Mouse (Mus musculus) CD4-positive helper T cell, adult 2 months (primary cell): ENCODE measurements around the gene Dock3.

Experiments
- DNase-seq: peaks from one replicate; pipeline ENCODE4 v3.0.0-alpha.2; 2012; ENCODE audit warnings: low read depth, missing footprints, low spot score

The Dock3 gene

DNA sequence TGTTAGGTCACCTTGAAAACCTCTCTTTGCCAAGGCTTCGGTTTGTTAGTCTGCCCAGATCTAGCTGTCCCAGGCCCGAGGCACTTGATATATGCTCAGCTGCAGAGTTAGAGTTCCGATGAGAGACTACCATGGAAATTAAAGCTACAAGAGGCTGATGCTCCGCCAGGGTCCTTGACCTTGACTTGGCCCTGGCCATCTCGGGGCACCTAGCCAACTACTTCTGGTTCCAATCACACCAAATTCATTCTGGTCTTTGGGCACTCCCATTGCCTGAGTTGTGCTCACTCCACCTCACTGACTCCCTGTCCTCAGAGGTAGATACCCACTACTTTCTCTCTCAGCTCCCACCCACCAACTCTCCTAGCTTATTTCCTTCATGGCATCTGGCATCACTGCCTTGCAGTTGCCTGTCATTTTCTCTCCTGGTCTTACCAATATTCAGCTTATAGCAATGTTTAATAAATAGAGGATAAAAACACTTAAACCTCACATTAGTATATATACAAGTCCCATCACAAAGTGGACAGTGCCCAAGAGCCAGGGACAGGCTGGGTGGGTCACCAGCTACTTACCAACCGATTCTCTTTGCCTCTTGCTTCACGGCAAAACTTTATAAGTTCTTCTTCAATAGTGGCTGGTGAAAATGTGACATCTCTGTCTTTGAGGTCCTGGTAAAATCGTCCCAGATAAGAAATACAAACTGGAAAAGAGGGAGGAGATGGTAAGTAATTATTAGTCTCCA is 341.0 kb downstream of the Dock3 start:
- DNase-seq: no peak

GRCm38 (mm10) chr9:106889321-106889720 is 342.4 kb downstream of the Dock3 start:
- no peak for DNase-seq

DNA sequence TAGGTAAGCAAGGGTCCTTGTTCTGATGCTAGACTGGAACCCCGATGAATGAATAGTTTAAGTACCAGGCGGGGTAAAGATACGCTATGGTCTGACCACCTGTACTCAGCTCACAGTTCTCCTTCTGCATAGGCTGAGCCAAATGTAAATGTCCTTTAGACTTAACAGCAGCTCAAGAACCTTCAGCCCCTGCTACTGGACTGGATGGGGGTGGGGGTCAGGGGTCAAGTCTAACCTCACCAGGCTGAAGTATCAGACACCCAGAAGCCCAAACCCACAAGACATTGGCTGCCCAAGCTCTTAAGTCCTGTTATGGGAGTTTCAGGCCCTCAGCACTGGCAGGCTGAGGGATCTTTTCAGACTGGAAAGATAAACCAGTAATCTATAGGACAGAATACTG is 343.4 kb downstream of the Dock3 start:
- no peak for DNase-seq

DNA sequence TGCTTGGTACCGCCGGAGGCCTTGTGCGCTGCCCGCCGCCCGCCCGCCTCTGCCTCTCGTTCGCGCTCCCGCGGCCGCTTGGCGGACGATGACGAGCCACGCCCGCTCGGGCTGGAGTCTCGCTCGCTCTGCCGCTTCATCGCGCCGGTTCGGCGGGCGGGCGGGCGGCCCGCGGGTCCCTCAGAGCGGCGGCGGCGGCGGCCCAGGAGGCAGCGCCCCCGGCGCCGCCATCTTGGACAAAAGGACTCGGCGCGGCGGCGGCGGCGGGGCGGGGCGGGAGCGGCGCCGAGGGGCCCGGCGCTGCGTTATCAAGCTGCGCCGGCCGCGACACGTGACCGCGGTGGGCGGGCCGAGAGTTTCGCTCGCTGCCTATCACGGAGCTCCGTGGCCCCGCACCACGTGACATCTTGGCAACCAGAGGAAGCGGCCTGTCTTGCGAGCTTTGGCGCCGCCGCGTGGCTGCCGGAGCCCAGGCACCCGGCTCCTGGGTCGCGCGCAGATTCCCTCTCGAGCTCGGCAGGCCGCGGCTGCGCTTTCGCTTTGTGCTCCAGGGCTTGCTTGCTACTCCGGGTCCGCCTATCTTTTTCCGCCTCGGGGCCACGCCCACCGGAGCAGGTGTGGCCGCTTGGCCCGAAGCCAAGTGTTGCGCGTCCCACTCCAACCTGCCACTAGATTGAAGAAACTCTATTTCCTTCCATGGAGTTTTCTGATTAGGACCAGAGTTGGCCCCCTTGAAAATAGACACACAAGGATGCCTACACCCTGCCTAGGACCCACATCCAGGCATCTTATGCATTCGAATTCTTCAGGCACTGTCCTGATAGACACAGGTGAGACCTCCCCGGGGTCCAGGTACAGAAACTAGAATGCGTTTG is 344.6 kb downstream of the Dock3 start, which contains the start of gene Rbm15b:
Rbm15b (minus strand) TSS at position 601 of the 875 bp plus-strand sequence.
- DNase-seq: peak; percentile 100

DNA sequence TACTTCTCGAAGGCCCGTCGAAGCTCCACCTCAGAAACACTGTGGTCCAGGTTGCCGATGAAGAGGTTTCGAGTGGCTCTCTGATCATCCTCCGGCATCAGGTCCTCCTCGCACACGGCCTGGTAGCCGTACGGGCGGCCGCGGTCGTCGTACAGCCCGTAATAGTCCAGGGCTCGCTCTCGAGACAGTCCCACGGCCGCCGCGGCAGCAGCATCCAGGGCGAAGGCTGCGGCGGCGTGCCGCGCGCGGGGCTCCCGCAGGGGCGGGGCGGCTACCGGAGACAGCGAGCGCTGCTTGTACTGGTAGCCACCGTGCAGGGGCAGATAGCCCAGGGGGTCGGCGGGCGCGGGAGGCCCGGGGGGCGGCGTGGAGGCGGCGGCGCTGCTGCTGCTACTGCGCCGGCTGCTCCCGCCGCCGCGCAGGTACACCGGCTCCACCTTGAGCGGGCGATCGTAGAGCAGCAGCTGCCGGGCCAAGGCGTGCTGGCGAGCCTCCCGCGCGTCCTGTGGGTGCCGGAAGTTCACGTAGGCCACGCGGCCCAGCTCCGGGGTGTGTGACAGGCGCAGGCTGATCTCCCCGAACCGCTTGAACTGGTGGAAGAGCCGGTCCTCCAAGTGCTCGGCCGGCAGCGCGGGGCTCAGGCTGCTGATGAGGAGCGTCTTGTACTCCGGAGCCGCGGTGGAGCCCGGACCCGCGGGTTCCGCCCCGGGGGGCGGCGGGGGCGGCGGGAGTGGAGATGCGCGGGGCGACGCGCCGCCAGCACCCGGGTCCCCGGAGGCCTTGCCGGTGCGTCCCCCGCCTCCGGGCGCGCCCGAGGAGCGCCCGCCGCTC is 345.6 kb downstream of the Dock3 start:
- peak; percentile 78 for DNase-seq

DNA sequence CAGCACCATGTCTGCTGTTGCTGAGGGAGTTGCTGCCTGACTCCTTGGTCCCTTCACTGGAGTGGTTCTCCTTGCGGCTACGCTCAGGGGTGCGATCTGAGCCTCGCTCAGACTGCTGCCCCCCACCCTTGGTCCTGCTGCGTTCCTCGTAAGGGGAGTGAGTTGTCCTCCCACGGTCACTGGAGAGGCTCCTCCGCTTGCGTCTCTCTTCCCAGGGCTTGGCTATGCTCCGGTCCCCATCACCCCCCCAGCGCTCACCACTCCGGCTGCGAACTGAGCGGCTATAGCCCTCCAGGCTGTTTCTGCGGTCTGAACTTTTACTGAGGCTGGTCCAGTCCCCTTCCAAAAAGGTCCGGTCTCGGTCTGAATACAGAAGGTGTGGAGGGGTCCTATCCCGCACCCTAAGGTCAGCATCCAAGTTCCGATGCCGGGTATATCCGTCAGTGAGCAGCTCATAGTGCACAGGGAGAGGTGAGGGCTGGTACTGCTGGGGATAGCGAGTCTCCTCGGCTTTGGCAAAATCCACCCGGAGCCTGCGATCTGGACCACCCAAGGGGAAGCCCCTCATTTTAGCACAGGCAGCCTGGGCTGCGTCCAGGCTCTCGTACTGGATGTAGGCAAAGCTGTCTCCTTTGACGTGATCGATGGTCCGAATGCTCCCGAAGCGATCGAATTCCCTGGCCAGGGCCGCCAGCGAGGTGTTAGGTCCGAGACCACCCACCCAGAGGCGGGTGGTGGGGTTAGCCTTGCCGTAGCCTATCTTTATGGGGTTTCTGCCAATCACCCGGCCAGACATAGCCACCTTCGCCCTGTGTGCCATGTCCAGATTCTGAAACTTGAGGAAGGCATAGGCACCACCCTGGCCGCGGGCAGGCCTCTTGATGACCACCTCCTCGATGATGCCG is 346.5 kb downstream of the Dock3 start:
- DNase-seq: no peak

GRCm38 (mm10) chr9:106884306-106884705 is 347.4 kb downstream of the Dock3 start:
- DNase-seq: no peak

DNA sequence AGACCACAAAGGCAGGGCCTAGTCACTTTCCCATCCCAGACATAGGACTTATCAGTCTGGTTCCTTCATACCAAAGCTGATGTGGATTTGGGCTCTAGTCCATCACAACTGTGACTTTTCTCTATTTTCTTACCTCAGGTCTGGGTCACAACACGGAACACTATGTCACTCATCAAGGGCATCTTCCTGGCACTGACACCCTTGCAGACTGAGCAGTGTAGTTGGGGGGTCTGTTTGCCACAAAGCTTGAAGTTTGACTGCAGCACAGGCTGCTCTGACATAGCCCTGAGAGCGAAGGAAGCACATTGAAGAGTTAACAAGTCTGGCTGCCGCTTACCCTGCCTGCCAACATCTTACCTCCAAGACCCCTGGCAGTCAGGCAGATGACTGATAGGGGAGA is 348.6 kb downstream of the Dock3 start:
- DNase-seq: no peak

GRCm38 (mm10) chr9:106882176-106882575 is 349.5 kb downstream of the Dock3 start:
- DNase-seq: no peak

DNA sequence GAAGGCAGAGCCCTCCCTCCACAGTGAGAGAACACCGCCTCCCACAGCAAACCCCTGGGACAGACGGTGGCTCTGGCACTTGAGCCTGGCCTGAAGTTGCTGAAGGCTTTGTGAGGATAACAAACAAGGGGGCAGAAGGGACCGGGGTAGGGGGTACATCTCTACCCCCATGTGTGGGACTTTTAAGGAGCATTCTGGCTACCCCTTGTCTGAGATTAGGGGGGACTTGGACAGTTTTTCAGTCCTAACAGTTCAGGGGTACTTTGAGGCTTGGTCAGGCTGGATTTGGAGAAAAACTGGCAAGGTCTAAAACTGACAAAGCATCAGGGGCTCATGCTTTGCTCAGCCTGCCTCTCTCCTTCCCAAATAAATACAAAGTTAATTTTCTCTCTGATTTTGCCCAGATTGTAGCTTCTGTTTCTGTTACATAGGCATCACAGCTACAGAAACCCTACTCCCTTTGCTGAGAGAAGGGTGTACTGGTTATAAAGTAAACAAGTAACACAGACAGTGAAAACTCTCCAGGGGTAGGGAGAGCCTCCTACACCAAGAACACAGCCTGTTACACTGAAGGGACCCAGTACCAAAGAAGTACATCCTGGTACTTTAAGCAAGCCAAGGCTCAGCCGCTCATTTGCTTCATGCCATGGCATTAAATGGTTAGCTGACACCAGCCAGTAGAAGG is 350.5 kb downstream of the Dock3 start:
- DNase-seq: no peak

GRCm38 (mm10) chr9:106879471-106879870 is 352.2 kb downstream of the Dock3 start:
- DNase-seq: no peak

DNA sequence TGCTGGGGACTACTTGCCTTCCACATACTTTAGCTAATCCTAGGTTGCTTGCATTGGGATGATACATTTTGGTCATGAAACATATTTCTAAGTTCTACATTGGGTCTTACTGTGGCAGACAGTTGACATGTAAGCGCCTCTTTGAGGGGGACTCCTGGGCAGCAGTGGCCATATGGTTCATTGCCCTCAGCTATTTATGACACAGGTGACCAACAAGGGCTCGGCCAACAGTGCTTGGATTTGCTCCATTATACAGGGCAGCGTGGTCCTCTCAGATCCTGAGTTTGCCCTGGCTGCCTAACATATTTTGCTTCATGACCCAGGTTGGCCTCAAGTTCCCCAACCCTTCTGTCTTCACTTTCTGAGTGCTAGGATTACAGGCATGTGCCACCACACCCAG is 355.0 kb downstream of the Dock3 start:
- DNase-seq: no peak

DNA sequence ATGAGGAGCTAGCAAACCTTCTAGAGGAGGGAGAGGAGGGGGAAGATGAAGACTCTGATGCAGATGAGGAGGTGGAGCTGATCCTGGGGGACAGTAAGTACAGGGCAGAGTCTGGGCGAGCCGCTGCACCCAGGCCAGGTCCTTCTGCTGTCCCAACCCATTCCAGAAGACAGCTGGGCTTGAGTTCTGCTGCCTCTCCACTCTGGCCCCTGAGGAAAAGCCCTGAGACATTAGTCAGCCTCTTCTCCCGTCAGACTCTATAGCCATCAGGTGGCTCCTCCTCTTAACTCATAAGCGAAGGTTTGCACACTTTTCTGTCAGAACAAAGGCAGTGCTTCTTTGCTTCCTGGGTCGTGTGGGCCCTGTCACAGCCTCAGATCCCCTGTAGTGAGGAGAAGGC is 357.5 kb downstream of the Dock3 start:
- DNase-seq: no peak

- no peak for DNase-seq
Measured at GRCm38 (mm10) chr9:106858036-106858435, 373.7 kb downstream of the Dock3 start.

GRCm38 (mm10) chr9:106856664-106857063 is 375.0 kb downstream of the Dock3 start:
- DNase-seq: no peak
